Mouse (Mus musculus): ENCODE results near the gene Tmpo. TPM values are rescaled to one million over a fixed set of nuclear protein-coding genes. Genes with fewer than 3 reads are reported as not detected.

Tmpo gene
- polyA plus RNA-seq, 1 experiment: 265 TPM

- no peaks in the 10 kb centered on the region for H3K9me3 ChIP-seq (replicated peaks; ENCODE audit: control insufficient read depth, insufficient read depth, low read length, poor library complexity, severe bottlenecking)
- TF ChIP-seq CTCF (IDR thresholded peaks at IDR 0.05; ENCODE audit: low read depth, low read length): no peak
- no peak for TF ChIP-seq POLR2A (IDR thresholded peaks at IDR 0.05; ENCODE audit: insufficient read depth, low read length)
- no peak for TF ChIP-seq EP300 (IDR thresholded peaks at IDR 0.05; ENCODE audit: insufficient read depth, low read depth, low read length)
- no peaks in the 10 kb centered on the region for H3K27me3 ChIP-seq (ENCODE audit: control insufficient read depth, insufficient read depth, low read length, poor library complexity, severe bottlenecking)
- no peak overlapping the region for H3K27ac ChIP-seq (ENCODE audit: insufficient read depth, low read length)
- no peaks in the 10 kb centered on the region for H3K4me1 ChIP-seq (ENCODE audit: control insufficient read depth, insufficient read depth, low read length)
- no peak overlapping the region for H3K9ac ChIP-seq (ENCODE audit: low read depth, poor library complexity, severe bottlenecking)
- H3K4me3 ChIP-seq (ENCODE audit: low read depth, low read length): no peak overlapping the region
- H3K36me3 ChIP-seq (ENCODE audit: control insufficient read depth, insufficient read depth, low read length, poor library complexity, severe bottlenecking): peaks cover 87% of the 10 kb centered on the region
Measured at GRCm38 (mm10) chr10:91161006-91161405, 20.1 kb downstream of the Tmpo start.

GRCm38 (mm10) chr10:91158442-91158841 lies 22.7 kb downstream of the Tmpo start:
- TF ChIP-seq POLR2A (IDR thresholded peaks at IDR 0.05; ENCODE audit: insufficient read depth, low read length) (no peak), CTCF (IDR thresholded peaks at IDR 0.05; ENCODE audit: low read depth, low read length) (no peak), EP300 (IDR thresholded peaks at IDR 0.05; ENCODE audit: insufficient read depth, low read depth, low read length) (no peak)
- Histone ChIP-seq H3K9ac (ENCODE audit: low read depth, poor library complexity, severe bottlenecking) (no peak overlapping the region), H3K36me3 (ENCODE audit: control insufficient read depth, insufficient read depth, low read length, poor library complexity, severe bottlenecking) (peaks cover 90% of the 10 kb centered on the region), H3K27me3 (ENCODE audit: control insufficient read depth, insufficient read depth, low read length, poor library complexity, severe bottlenecking) (no peaks in the 10 kb centered on the region), H3K4me1 (ENCODE audit: control insufficient read depth, insufficient read depth, low read length) (no peaks in the 10 kb centered on the region), H3K4me3 (ENCODE audit: low read depth, low read length) (no peak overlapping the region), H3K27ac (ENCODE audit: insufficient read depth, low read length) (no peak overlapping the region), H3K9me3 (replicated peaks; ENCODE audit: control insufficient read depth, insufficient read depth, low read length, poor library complexity, severe bottlenecking) (no peaks in the 10 kb centered on the region)

DNA sequence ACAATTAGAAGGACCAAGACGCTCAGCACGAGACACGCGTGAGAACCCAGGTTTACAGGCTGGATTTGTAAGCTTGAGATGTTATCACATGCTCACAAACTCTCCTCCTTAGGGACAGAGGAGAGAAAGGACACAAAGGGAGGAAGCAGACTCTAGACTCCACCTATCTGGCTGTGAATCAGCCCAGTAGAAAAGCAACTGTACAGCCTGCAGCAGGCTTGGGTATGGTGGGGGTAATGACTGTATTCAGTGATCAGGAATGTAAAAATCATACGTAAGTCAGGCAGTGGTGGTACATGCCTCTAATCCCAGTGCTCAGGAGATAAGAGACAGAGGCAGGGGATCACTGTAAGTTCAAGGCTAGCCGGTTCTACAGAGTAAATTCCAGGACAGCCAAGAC lies 24.8 kb downstream of the Tmpo start:
- peaks cover 90% of the 10 kb centered on the region for H3K36me3 ChIP-seq (ENCODE audit: control insufficient read depth, insufficient read depth, low read length, poor library complexity, severe bottlenecking)

GRCm38 (mm10) chr10:91153894-91154503 lies 27.1 kb downstream of the Tmpo start:
- H3K36me3 ChIP-seq (ENCODE audit: control insufficient read depth, insufficient read depth, low read length, poor library complexity, severe bottlenecking): peaks cover 93% of the 10 kb centered on the region

More for the DNA sequence above, 24.8 kb downstream of the Tmpo start:
- no peaks in the 10 kb centered on the region for H3K9me3 ChIP-seq (replicated peaks; ENCODE audit: control insufficient read depth, insufficient read depth, low read length, poor library complexity, severe bottlenecking)
- no peak overlapping the region for H3K9ac ChIP-seq (ENCODE audit: low read depth, poor library complexity, severe bottlenecking)
- H3K4me1 ChIP-seq (ENCODE audit: control insufficient read depth, insufficient read depth, low read length): no peaks in the 10 kb centered on the region
- TF ChIP-seq CTCF (IDR thresholded peaks at IDR 0.05; ENCODE audit: low read depth, low read length) (no peak), POLR2A (IDR thresholded peaks at IDR 0.05; ENCODE audit: insufficient read depth, low read length) (no peak), EP300 (IDR thresholded peaks at IDR 0.05; ENCODE audit: insufficient read depth, low read depth, low read length) (no peak)
- H3K4me3 ChIP-seq (ENCODE audit: low read depth, low read length): no peak overlapping the region
- no peak overlapping the region for H3K27ac ChIP-seq (ENCODE audit: insufficient read depth, low read length)
- no peaks in the 10 kb centered on the region for H3K27me3 ChIP-seq (ENCODE audit: control insufficient read depth, insufficient read depth, low read length, poor library complexity, severe bottlenecking)

GRCm38 (mm10) chr10:91145413-91145812 lies 35.7 kb downstream of the Tmpo start:
- Histone ChIP-seq H3K4me3 (ENCODE audit: low read depth, low read length) (no peak overlapping the region), H3K9ac (ENCODE audit: low read depth, poor library complexity, severe bottlenecking) (no peak overlapping the region), H3K9me3 (replicated peaks; ENCODE audit: control insufficient read depth, insufficient read depth, low read length, poor library complexity, severe bottlenecking) (no peaks in the 10 kb centered on the region), H3K4me1 (ENCODE audit: control insufficient read depth, insufficient read depth, low read length) (no peaks in the 10 kb centered on the region), H3K27me3 (ENCODE audit: control insufficient read depth, insufficient read depth, low read length, poor library complexity, severe bottlenecking) (no peaks in the 10 kb centered on the region), H3K36me3 (ENCODE audit: control insufficient read depth, insufficient read depth, low read length, poor library complexity, severe bottlenecking) (peaks cover 26% of the 10 kb centered on the region), H3K27ac (ENCODE audit: insufficient read depth, low read length) (no peak overlapping the region)
- TF ChIP-seq EP300 (IDR thresholded peaks at IDR 0.05; ENCODE audit: insufficient read depth, low read depth, low read length): no peak
- TF ChIP-seq POLR2A (IDR thresholded peaks at IDR 0.05; ENCODE audit: insufficient read depth, low read length): no peak
- no peak for TF ChIP-seq CTCF (IDR thresholded peaks at IDR 0.05; ENCODE audit: low read depth, low read length)

More at GRCm38 (mm10) chr10:91153894-91154503, 27.1 kb downstream of the Tmpo start:
- Histone ChIP-seq H3K4me3 (ENCODE audit: low read depth, low read length) (no peak overlapping the region), H3K9ac (ENCODE audit: low read depth, poor library complexity, severe bottlenecking) (no peak overlapping the region), H3K4me1 (ENCODE audit: control insufficient read depth, insufficient read depth, low read length) (no peaks in the 10 kb centered on the region), H3K27me3 (ENCODE audit: control insufficient read depth, insufficient read depth, low read length, poor library complexity, severe bottlenecking) (no peaks in the 10 kb centered on the region), H3K9me3 (replicated peaks; ENCODE audit: control insufficient read depth, insufficient read depth, low read length, poor library complexity, severe bottlenecking) (no peaks in the 10 kb centered on the region), H3K27ac (ENCODE audit: insufficient read depth, low read length) (no peak overlapping the region)
- no peak for TF ChIP-seq POLR2A (IDR thresholded peaks at IDR 0.05; ENCODE audit: insufficient read depth, low read length)
- no peak for TF ChIP-seq CTCF (IDR thresholded peaks at IDR 0.05; ENCODE audit: low read depth, low read length)
- no peak for TF ChIP-seq EP300 (IDR thresholded peaks at IDR 0.05; ENCODE audit: insufficient read depth, low read depth, low read length)

Data from ES-Bruce4 (cell line).